Mouse (Mus musculus) kidney, embryonic 15.5 days (tissue): ENCODE data around the gene Cop1. TPM values are rescaled to one million over a fixed set of nuclear protein-coding genes. Genes with fewer than 3 reads are reported as not detected.

Source experiments
- ATAC-seq: fragments of 200-750 bp; cut with Nextera tagmentation; replicated peaks from 2 replicates; pipeline ENCODE4 v1.8.0; 2017; ENCODE audit warnings: moderate TSS enrichment; ENCODE audit not compliant: low FRiP score
- H3K27ac ChIP-seq: fragments of 300-500 bp; sonication (generic); 2 replicates; pipeline ENCODE4 v1.5.1; 2015; ENCODE audit warnings: mild to moderate bottlenecking, inconsistent platforms
- H3K27me3 ChIP-seq: fragments of 300-500 bp; sonication (generic); 2 replicates; pipeline ENCODE4 v1.6.1; 2015; ENCODE audit warnings: inconsistent platforms
- H3K36me3 ChIP-seq: fragments of 300-500 bp; sonication (generic); 2 replicates; pipeline ENCODE4 v1.6.1; 2015; ENCODE audit warnings: inconsistent platforms
- H3K4me1 ChIP-seq: fragments of 300-500 bp; sonication (generic); 2 replicates; pipeline ENCODE4 v1.6.1; 2015; ENCODE audit warnings: inconsistent platforms
- H3K4me2 ChIP-seq: fragments of 300-500 bp; sonication (generic); 2 replicates; pipeline ENCODE4 v1.6.1; 2015; ENCODE audit warnings: moderate library complexity, mild to moderate bottlenecking, inconsistent platforms
- H3K4me3 ChIP-seq: fragments of 300-500 bp; sonication (generic); replicated peaks from 2 replicates; pipeline ENCODE4 v1.5.1; 2015; ENCODE audit warnings: mild to moderate bottlenecking, inconsistent platforms
- H3K9ac ChIP-seq: fragments of 300-500 bp; sonication (generic); 2 replicates; pipeline ENCODE4 v1.6.1; 2015; ENCODE audit warnings: mild to moderate bottlenecking, inconsistent platforms
- H3K9me3 ChIP-seq: fragments of 300-500 bp; sonication (generic); replicated peaks from 2 replicates; pipeline ENCODE4 v1.6.1; 2016; ENCODE audit warnings: inconsistent platforms
- WGBS: fragments of 180-500 bp; shearing (Covaris S2); methylation state at CpG from one replicate; pipeline ENCODE4 v1.1.7; 2015; ENCODE audit warnings: mixed read lengths; 5-methylcytosine and 5-hydroxymethylcytosine counted together
- polyA plus RNA-seq: library from polyadenylated mRNA; unstranded; fragments of >200 nt; fragmentation: Nextera tagmentation; extraction: Ambion mirVana; gene quantifications from 2 replicates; pipeline ENCODE4 v1.2.1, GENCODE M21; 2015

The Cop1 gene
- polyA plus RNA-seq, 1 experiment from 2014 or later = 27.2 TPM

DNA sequence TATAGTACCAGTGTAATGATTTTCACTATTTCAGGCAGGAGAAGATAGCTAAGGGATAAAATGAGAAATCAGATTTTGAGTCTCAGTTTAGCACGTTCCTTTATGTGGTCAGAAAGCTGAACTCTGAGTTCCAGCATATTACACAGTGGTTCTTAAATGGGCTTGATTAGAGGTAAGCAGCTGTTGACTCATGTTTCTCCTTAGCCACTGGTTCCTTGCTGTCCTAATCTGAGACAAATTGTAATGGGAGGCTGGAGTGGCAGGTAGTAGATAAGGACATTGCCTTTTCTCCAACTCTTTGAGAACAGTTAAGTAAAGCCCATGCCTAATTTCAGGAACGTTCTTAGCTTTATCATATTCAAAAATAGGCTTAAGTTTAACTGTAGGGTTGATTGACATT, 3.6 kb downstream of the Cop1 start:
- no peak overlapping the region for H3K4me2 ChIP-seq
- WGBS = 83% methylated on average over 2 of the region's 2 CpGs
- peaks cover 17% of the 10 kb centered on the region for H3K4me1 ChIP-seq
- no peak overlapping the region for H3K9ac ChIP-seq
- H3K27me3 ChIP-seq = no peaks in the 10 kb centered on the region
- H3K27ac ChIP-seq = no peak overlapping the region
- H3K9me3 ChIP-seq = no peaks in the 10 kb centered on the region
- H3K36me3 ChIP-seq = peaks cover 10% of the 10 kb centered on the region
- no peak overlapping the region for H3K4me3 ChIP-seq
- no peak for ATAC-seq

DNA sequence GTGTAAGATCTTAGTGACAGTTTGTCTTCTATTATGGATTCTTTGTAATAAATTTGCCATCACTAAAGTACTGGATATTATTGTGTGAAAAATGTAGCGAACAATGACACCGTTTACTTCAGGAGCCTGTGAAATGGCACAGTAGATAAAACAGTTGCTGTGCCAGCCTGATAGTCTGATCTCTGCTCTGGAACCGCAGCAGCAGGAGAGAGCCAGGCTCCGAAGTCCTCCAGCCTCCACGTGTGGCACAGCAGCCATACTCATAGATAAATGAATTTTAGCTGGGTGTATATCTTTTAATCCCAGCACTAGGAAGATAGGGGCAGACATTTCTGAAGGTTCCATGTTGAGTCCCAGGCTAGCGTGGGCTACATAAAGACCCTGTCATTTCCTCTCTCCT, 6.0 kb downstream of the Cop1 start:
- Histone ChIP-seq H3K4me1 (peaks cover 16% of the 10 kb centered on the region), H3K27ac (no peak overlapping the region), H3K4me2 (no peak overlapping the region), H3K9ac (no peak overlapping the region), H3K36me3 (peaks cover 18% of the 10 kb centered on the region), H3K27me3 (no peaks in the 10 kb centered on the region), H3K4me3 (no peak overlapping the region), H3K9me3 (no peaks in the 10 kb centered on the region)
- no peak; the same call in 1 of the 2 replicates for ATAC-seq
- WGBS = 85% methylated on average over 6 of the region's 6 CpGs

DNA sequence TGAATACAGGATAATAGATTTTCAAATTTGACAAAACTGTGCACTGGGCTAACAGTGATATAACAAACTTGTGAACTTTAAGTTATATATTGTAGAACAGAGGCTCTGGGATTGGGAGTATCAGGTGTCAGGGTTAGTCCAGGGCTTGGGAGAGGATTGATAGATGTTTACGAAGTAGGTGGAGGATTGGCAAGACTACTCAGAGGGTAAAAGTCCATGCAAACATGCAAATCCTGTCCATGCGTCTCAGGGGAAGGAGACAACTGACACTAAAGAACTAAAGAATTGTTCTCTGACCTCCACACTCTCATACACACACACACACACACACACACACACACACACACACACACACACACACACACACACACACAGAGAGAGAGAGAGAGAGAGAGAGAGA, 18.2 kb downstream of the Cop1 start:
- Histone ChIP-seq H3K9ac (no peak overlapping the region), H3K27me3 (no peaks in the 10 kb centered on the region), H3K4me3 (no peak overlapping the region), H3K4me2 (no peak overlapping the region), H3K36me3 (peaks cover 36% of the 10 kb centered on the region), H3K4me1 (no peaks in the 10 kb centered on the region), H3K9me3 (no peaks in the 10 kb centered on the region), H3K27ac (no peak overlapping the region)
- no peak for ATAC-seq
- WGBS = 54% methylated on average over 2 of the region's 2 CpGs

DNA sequence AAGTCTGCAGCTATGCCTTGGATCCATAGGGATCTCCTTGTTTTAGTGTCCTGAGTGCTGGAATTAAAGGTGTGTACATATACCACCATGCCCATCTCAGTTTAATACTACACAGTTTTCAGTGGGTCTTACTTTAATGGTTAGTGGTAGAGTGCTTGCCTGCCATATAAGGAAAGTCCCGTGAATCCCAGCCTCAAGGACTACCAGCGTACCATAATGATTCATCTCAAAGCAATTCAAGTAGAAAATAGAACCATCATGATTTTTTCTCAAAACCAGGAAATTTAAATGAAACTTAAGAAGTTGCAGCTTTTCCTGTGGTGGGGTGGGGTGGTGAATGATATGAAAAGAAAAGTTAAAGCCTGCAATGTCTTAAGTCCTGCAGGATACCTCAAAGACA, 21.0 kb downstream of the Cop1 start:
- H3K4me1 ChIP-seq = no peaks in the 10 kb centered on the region
- ATAC-seq = no peak
- WGBS = 85% methylated on average over 2 of the region's 2 CpGs

DNA sequence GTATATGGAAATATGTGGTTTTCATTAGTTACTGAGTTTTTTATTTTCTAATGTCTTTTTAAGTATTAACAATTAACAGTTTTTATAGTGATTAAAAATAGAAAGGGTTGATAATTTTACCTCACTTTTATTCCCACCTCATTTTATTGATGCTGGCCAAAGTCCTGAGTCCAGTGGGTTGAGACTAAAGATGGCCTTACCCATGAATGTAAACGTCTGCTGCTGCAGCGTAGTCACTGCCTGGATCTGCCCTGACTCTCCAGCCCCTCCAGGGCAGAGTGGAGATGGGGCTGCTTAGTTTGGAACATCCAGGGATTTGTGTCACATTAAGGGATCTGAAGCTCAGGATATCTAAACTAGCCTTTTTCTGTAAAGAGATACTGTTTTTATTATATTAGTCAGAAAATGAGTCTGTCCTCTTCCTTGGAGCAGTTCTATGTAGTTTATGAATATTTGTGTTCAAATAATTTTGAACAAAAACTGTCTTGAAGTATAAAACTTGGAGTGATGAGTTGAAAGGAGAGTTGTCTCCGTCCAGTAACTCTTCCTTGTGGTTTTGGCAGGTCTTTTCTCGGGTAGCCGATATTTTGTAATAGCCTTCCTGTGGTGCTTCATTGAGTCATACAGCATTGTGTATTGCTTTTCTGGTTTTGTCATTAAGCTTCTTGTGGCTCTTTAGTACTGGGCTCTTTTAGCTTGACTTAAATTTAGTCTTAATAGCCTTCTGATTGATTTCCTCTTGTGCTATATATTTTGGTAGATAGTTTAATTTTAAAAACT, 23.0 kb downstream of the Cop1 start:
- Histone ChIP-seq H3K27ac (no peak overlapping the region), H3K4me1 (no peaks in the 10 kb centered on the region), H3K9ac (no peak overlapping the region), H3K4me2 (no peak overlapping the region), H3K27me3 (no peaks in the 10 kb centered on the region), H3K9me3 (no peaks in the 10 kb centered on the region), H3K4me3 (no peak overlapping the region), H3K36me3 (peaks cover 39% of the 10 kb centered on the region)
- WGBS = 88% methylated on average over 5 of the region's 5 CpGs
- ATAC-seq = no peak

More for the DNA sequence above, 21.0 kb downstream of the Cop1 start:
- no peak overlapping the region for H3K4me2 ChIP-seq
- no peaks in the 10 kb centered on the region for H3K27me3 ChIP-seq
- peaks cover 36% of the 10 kb centered on the region for H3K36me3 ChIP-seq
- no peak overlapping the region for H3K9ac ChIP-seq
- H3K4me3 ChIP-seq = no peak overlapping the region
- no peak overlapping the region for H3K27ac ChIP-seq
- H3K9me3 ChIP-seq = no peaks in the 10 kb centered on the region

DNA sequence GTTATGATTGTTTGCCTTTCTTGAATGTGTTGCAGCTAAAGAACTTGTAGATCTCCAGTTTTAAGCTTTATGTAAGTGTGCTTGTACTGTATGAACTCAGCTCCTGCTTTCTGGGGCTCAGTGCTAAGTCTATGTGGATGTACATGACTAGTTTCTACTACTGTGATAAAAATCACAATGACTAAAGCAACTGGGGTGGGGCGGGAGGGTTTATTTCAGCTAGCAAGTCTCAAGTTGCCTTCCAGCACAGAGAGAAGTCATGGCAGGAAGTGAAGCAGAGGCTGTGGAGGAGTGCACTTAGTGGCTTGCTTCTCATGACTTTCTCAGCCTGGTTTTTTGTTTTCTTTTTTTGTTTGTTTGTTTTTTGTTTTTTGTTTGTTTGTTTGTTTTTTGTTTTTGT, 24.4 kb downstream of the Cop1 start:
- 0 out of 2 replicates have a peak overlapping the region, but pooled peaks have one; percentile 41 for H3K27ac ChIP-seq
- ATAC-seq = no peak
- no peak overlapping the region for H3K4me2 ChIP-seq
- no peaks in the 10 kb centered on the region for H3K4me1 ChIP-seq
- peaks cover 35% of the 10 kb centered on the region for H3K36me3 ChIP-seq
- WGBS = 63% methylated on average over 1 of the region's 1 CpGs
- H3K9ac ChIP-seq = no peak overlapping the region
- H3K4me3 ChIP-seq = no peak overlapping the region
- H3K27me3 ChIP-seq = no peaks in the 10 kb centered on the region
- no peaks in the 10 kb centered on the region for H3K9me3 ChIP-seq

DNA sequence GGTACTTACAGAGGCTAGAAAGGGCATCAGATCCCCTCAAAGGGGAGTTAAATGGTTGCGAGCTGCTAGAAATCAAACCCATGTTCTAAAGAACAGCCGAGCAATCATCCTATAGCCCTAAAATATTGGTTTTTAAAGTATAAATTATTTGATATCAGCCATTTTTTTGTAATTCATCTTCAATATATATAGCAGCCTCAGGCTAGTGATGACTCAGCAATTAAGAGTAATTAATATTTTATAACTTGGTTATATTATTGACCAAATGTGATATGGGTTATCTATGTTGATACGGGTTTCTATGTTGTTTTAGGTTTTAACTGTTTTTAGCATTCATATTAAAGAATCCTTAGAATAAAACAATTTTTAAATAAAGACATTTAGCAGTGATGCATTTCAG, 31.7 kb downstream of the Cop1 start:
- H3K9ac ChIP-seq = no peak overlapping the region
- no peaks in the 10 kb centered on the region for H3K4me1 ChIP-seq
- H3K4me2 ChIP-seq = no peak overlapping the region
- no peak overlapping the region for H3K4me3 ChIP-seq
- H3K27ac ChIP-seq = no peak overlapping the region
- 97% methylated on average over 3 of the region's 3 CpGs for WGBS
- H3K9me3 ChIP-seq = no peaks in the 10 kb centered on the region
- H3K36me3 ChIP-seq = peaks cover 14% of the 10 kb centered on the region
- no peaks in the 10 kb centered on the region for H3K27me3 ChIP-seq
- no peak for ATAC-seq

DNA sequence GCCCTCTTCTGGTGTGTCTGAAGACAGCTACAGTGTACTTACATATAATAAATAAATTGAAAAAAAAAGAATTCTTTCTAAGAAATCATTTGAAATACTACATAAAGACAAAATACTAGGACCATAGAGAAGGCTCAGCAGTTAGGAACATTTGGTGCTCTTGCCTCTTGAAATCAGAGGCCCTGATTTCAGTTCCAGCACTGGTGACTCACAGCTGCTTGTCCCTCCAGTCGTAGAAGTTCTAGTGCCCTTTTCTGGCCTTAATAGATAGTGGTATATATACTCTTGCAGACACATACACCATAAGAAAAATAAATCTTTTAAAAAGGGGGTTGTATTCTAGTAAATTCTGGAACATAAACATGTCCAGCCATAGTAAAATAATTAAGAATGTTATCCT, 48.0 kb downstream of the Cop1 start:
- Histone ChIP-seq H3K36me3 (peaks cover 35% of the 10 kb centered on the region), H3K27me3 (no peaks in the 10 kb centered on the region), H3K9me3 (no peaks in the 10 kb centered on the region), H3K4me2 (no peak overlapping the region), H3K9ac (no peak overlapping the region), H3K4me3 (no peak overlapping the region), H3K27ac (no peak overlapping the region), H3K4me1 (no peaks in the 10 kb centered on the region)
- ATAC-seq = no peak
- WGBS = 73% methylated on average over 1 of the region's 1 CpGs

DNA sequence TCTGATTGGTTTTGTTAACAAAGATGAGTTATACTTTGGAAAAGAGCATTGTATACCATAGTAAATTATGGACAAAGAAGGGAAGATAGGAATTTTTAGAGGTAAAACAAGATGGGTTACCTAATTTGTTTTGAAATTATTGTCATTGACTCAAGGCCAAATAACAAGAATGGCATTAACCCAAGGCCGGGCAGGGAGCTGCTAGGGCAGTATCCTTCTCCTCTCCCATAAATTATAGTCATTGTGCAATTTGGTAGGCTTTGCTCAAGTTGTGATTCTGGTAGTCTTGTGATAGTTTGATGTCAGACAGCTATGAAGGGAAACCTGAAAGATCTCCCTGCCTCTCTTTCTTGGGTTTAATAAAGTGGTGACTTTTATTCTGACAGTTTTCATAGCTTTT, 49.7 kb downstream of the Cop1 start:
- H3K9ac ChIP-seq = no peak overlapping the region
- 65% methylated on average over 1 of the region's 1 CpGs for WGBS
- no peak for ATAC-seq

DNA sequence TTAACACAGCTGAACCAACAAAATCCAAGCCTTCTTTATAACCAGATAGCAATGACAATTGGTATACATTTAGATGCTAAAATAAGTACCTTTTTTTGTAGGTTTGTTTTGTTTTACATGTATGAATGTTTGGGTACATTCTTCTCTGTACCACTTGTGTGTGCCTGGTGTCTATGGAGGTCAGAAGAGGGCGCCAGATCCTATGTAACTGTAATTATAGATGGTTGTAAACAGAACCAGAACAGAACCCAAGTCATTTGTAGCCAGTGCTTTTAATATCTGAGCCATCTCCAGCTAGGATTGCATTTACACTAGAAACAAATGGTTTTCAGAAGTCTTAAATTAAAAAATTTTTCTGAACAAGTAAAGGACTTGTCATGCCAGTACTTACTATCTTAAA, 54.7 kb downstream of the Cop1 start:
- Histone ChIP-seq H3K36me3 (peaks cover 28% of the 10 kb centered on the region), H3K27ac (no peak overlapping the region), H3K27me3 (no peaks in the 10 kb centered on the region), H3K9me3 (no peaks in the 10 kb centered on the region), H3K4me1 (no peaks in the 10 kb centered on the region), H3K9ac (no peak overlapping the region), H3K4me2 (no peak overlapping the region), H3K4me3 (no peak overlapping the region)
- WGBS = 92% methylated on average over 1 of the region's 1 CpGs
- no peak for ATAC-seq

More for the DNA sequence above, 49.7 kb downstream of the Cop1 start:
- Histone ChIP-seq H3K27me3 (no peaks in the 10 kb centered on the region), H3K4me3 (no peak overlapping the region), H3K4me1 (no peaks in the 10 kb centered on the region), H3K9me3 (no peaks in the 10 kb centered on the region), H3K27ac (no peak overlapping the region), H3K36me3 (peaks cover 40% of the 10 kb centered on the region), H3K4me2 (no peak overlapping the region)

DNA sequence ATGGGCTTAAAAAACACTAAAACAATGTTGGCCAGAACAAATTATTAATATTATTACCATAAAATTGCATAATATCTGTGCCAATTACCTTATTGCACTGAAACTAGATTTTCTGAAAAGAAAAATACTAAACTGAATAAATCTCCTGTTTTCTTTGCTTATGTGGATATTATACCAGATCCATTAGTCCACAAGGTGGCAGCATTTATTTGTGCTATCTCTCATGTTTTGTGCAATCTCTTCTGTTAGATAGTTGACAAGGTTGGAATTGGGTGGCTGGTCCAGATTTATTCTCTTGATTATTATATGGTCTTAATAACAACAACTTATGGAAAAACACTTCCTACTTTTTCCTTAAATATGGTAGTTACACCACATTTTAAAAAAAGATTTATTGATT, 58.1 kb downstream of the Cop1 start:
- Histone ChIP-seq H3K36me3 (peaks cover 41% of the 10 kb centered on the region), H3K27me3 (no peaks in the 10 kb centered on the region), H3K27ac (no peak overlapping the region), H3K9ac (no peak overlapping the region), H3K9me3 (no peaks in the 10 kb centered on the region), H3K4me2 (no peak overlapping the region), H3K4me1 (no peaks in the 10 kb centered on the region), H3K4me3 (no peak overlapping the region)
- ATAC-seq = no peak

DNA sequence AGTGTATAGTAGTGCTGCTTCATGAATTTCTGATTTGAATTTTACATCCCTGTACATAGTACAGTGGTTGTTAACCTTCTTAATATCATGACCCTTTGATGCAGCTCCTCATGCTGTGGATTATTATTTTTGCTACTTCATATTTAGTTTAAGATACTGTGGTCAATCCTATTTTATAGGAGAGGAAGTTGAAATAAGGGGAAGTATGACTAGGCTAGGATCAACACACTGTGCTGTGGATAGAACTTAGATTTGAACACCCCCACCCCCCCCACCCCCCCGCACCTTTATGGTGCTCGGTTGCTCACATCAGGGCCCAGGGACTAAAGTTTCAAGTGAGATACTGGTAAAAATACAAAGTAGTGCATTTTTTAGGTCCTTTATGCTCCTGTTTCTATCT, 58.7 kb downstream of the Cop1 start:
- ATAC-seq = no peak
- Histone ChIP-seq H3K4me1 (no peaks in the 10 kb centered on the region), H3K4me3 (no peak overlapping the region), H3K36me3 (peaks cover 39% of the 10 kb centered on the region), H3K27me3 (no peaks in the 10 kb centered on the region), H3K9ac (no peak overlapping the region), H3K4me2 (no peak overlapping the region), H3K9me3 (no peaks in the 10 kb centered on the region), H3K27ac (no peak overlapping the region)
- 96% methylated on average over 2 of the region's 2 CpGs for WGBS
